Mouse (Mus musculus): Measurements from ENCODE around the gene Cbfa2t2.

DNA sequence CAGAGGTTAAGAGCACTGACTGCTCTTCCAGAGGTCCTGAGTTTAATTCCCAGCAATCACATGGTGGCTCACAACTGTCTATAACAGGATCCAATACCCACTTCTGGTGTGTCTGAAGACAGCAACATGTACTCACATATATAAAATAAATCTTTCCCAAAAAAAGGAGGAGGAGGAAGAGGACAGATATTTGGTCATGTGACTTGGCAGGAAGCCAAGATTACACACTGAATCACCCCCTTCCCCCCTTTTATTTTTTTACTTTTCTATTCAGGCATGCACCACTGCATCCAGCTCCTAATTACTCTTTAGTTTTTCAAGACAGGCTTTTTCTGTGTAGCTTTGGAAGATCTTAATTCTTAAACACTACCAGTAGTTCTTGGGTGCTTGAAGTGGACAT is 85.2 kb downstream of the Cbfa2t2 start:
- TF ChIP-seq GATA1 (IDR thresholded peaks at IDR 0.05; ENCODE audit: borderline replicate concordance, low read length) (no peak), FLI1 (IDR thresholded peaks at IDR 0.05; ENCODE audit: low read length) (no peak)
